Mouse (Mus musculus) large intestine, adult 2 months (tissue): ENCODE measurements around the gene Tomm7. TPM values are rescaled to one million over a fixed set of nuclear protein-coding genes. Genes with fewer than 3 reads are reported as not detected.

Source experiments
- polyA plus RNA-seq: library from polyadenylated mRNA; depleted of rRNA; stranded (reverse); fragments of >200 nt; gene quantifications from 2 replicates; pipeline ENCODE4 v1.2.3, GENCODE M21; 2012; rRNA removed

Tomm7 gene
- polyA plus RNA-seq, 1 experiment: 45.3 TPM

Other genes starting within 250 kb of the Tomm7 start
- gene Srpk2, start 159.5 kb downstream of the Tomm7 start, polyA plus RNA-seq: 2.2 and 3.1 TPM in 2 replicates
- gene Pus7, start 60.5 kb downstream of the Tomm7 start, polyA plus RNA-seq: 3.8 and 4.2 TPM in 2 replicates
- 6.3 and 11.1 TPM in 2 replicates for gene Rint1, start 56.5 kb downstream of the Tomm7 start, polyA plus RNA-seq
- 2.5 and 2.8 TPM in 2 replicates for gene Fam126a, start 186.5 kb upstream of the Tomm7 start, polyA plus RNA-seq